Mouse (Mus musculus): ENCODE measurements around the gene Parvb. TPM values are rescaled to one million over a fixed set of nuclear protein-coding genes. Genes with fewer than 3 reads are reported as not detected.

The Parvb gene
- total and polyA plus RNA-seq, 3 experiments, result 0.04 to 2.3 TPM; not detected in 1

GRCm38 (mm10) chr15:84235646-84236045, 3.8 kb downstream of the Parvb start:
- no peaks in the 10 kb centered on the region for H3K27me3 ChIP-seq (replicated peaks)
- in situ Hi-C loops (cut with MboI; ENCODE audit: low pct_ligation_motif_present, low pct_unique_long_range_greater_than_20kb, low sequenced_read_pairs), result no loop called here
- H3K27ac ChIP-seq (ENCODE audit: insufficient read depth, low read depth), result no peak overlapping the region
- H3K79me2 ChIP-seq (replicated peaks; ENCODE audit: control insufficient read depth, extremely low read depth, insufficient read depth, poor library complexity, severe bottlenecking), result no peaks in the 10 kb centered on the region
- H3K4me3 ChIP-seq (replicated peaks in 1 of 3; ENCODE audit: low read depth in 2 of 3, low read length in 2 of 3, poor library complexity in 1 of 3), result no peak overlapping the region
- dilution Hi-C loops (cut with MboI; ENCODE audit: extremely low pct_ligation_motif_present, extremely low pct_unique_long_range_greater_than_20kb, low sequenced_read_pairs), result no loop called here
- no peak overlapping the region for H3K4me2 ChIP-seq (ENCODE audit: insufficient read depth, low read depth, poor library complexity, severe bottlenecking)
- TF ChIP-seq GABPA (IDR thresholded peaks at IDR 0.05; ENCODE audit: insufficient replicate concordance, low read depth, low read length), result no peak
- no peak for TF ChIP-seq POLR2A (IDR thresholded peaks at IDR 0.05; ENCODE audit: low read depth, low read length)
- 0 out of 2 replicates have a peak, but pooled peaks have one; percentile 11 for TF ChIP-seq TBP (conservative IDR thresholded peaks at IDR 0.05; ENCODE audit: low read depth, low read length)
- peak; percentile 89 for TF ChIP-seq BHLHE40 (IDR thresholded peaks at IDR 0.05; ENCODE audit: low read depth, low read length)
- peak; percentile 49; the same call in 1 of the 2 replicates for TF ChIP-seq ELF1 (IDR thresholded peaks at IDR 0.05; ENCODE audit: low read depth, low read length)
- 0 out of 2 replicates have a peak, but pooled peaks have one; percentile 36 for TF ChIP-seq MAX (IDR thresholded peaks at IDR 0.05; ENCODE audit: low read length)
- peak; percentile 78 for TF ChIP-seq EP300 (IDR thresholded peaks at IDR 0.05; ENCODE audit: low read length)
- peak; percentile 66 for TF ChIP-seq ETS1 (conservative IDR thresholded peaks at IDR 0.05; ENCODE audit: low read depth, low read length)
- TF ChIP-seq IRF4 (IDR thresholded peaks at IDR 0.05; ENCODE audit: low read depth, low read length), result peak; percentile 86
- peak; percentile 31; the same call in 1 of the 2 replicates for TF ChIP-seq MEF2A (IDR thresholded peaks at IDR 0.05; ENCODE audit: borderline replicate concordance, low read depth, low read length)
- TF ChIP-seq TCF12 (IDR thresholded peaks at IDR 0.05; ENCODE audit: low read depth, low read length), result 0 out of 2 replicates have a peak, but pooled peaks have one; percentile 38
- H3K4me1 ChIP-seq (ENCODE audit: control insufficient read depth in 1 of 2, insufficient read depth in 2 of 2), result peaks cover 16 to 43% of the 10 kb centered on the region in 2 experiments
- H3K9me3 ChIP-seq (replicated peaks; ENCODE audit: low read length), result no peaks in the 10 kb centered on the region
- H3K36me3 ChIP-seq (replicated peaks in 1 of 2; ENCODE audit: control insufficient read depth in 1 of 2, insufficient read depth in 1 of 2, low read length in 1 of 2), result no peaks in the 10 kb centered on the region
- no peak overlapping the region for H3K9ac ChIP-seq (ENCODE audit: insufficient read depth, low read depth)
- peak; percentile 67 for DNase-seq (ENCODE audit: extremely low read depth)

- in situ Hi-C loops (cut with MboI; ENCODE audit: low pct_ligation_motif_present, low pct_unique_long_range_greater_than_20kb, low sequenced_read_pairs), result no loop called here
- no peaks in the 10 kb centered on the region for H3K27me3 ChIP-seq (replicated peaks)
- no peak overlapping the region for H3K9ac ChIP-seq (ENCODE audit: insufficient read depth, low read depth)
- no peak overlapping the region for H3K27ac ChIP-seq (ENCODE audit: insufficient read depth, low read depth)
- no peak for DNase-seq (ENCODE audit: extremely low read depth)
- TF ChIP-seq JUND (conservative IDR thresholded peaks at IDR 0.05; ENCODE audit: low read depth, low read length) (no peak), MAZ (IDR thresholded peaks at IDR 0.05; ENCODE audit: low read depth, low read length) (no peak), PAX5 (IDR thresholded peaks at IDR 0.05; ENCODE audit: low read length) (no peak), MYC (IDR thresholded peaks at IDR 0.05; ENCODE audit: low read depth, low read length) (no peak), UBTF (IDR thresholded peaks at IDR 0.05; ENCODE audit: low read depth, low read length) (no peak), KAT2A (IDR thresholded peaks at IDR 0.05; ENCODE audit: insufficient replicate concordance, low read length) (no peak)
- dilution Hi-C loops (cut with MboI; ENCODE audit: extremely low pct_ligation_motif_present, extremely low pct_unique_long_range_greater_than_20kb, low sequenced_read_pairs), result no loop called here
- H3K79me2 ChIP-seq (replicated peaks; ENCODE audit: control insufficient read depth, extremely low read depth, insufficient read depth, poor library complexity, severe bottlenecking), result no peaks in the 10 kb centered on the region
- H3K4me2 ChIP-seq (ENCODE audit: insufficient read depth, low read depth, poor library complexity, severe bottlenecking), result no peak overlapping the region
- no peak overlapping the region for H3K4me3 ChIP-seq (replicated peaks in 1 of 3; ENCODE audit: low read depth in 2 of 3, low read length in 2 of 3, poor library complexity in 1 of 3)
- peaks cover 16 to 51% of the 10 kb centered on the region in 2 experiments for H3K4me1 ChIP-seq (ENCODE audit: control insufficient read depth in 1 of 2, insufficient read depth in 2 of 2)
- no peaks in the 10 kb centered on the region for H3K9me3 ChIP-seq (replicated peaks; ENCODE audit: low read length)
- no peaks in the 10 kb centered on the region for H3K36me3 ChIP-seq (replicated peaks in 1 of 2; ENCODE audit: control insufficient read depth in 1 of 2, insufficient read depth in 1 of 2, low read length in 1 of 2)
Measured at GRCm38 (mm10) chr15:84238552-84238951, 6.7 kb downstream of the Parvb start.

All from CH12.LX (cell line).